Mouse (Mus musculus): ENCODE measurements at regions not wholly inside any gene's neighbourhood (a gene's known extent, or its start where the extent isn't known, plus 50 kb on each side); places are given as distances from the start of the nearest gene placed in this dataset.

DNA sequence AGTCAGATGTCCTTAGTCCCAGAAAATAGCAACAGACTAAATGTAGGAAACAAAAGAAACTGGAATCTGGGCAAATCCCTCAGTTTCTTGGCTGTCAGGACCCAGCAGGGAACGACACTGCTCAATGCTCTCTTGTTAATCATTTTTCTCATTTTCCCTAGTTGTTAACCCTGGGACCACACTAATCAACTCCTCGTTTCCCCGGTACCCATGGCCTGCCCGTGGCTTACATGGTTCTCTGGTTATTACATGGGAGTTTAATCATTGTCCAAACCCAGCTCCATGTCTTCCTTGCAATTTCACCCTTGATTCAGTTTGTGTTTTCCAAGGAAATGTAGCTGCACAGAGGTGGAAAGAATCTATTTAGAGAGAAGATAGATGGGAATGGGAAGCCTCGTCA, 580.1 kb upstream of the Klhl29 start:
- TF ChIP-seq MAFK (IDR thresholded peaks at IDR 0.05; ENCODE audit: insufficient read depth, low read depth, low read length) (no peak), HCFC1 (IDR thresholded peaks at IDR 0.05; ENCODE audit: borderline replicate concordance, insufficient read depth, low read length) (no peak), ZC3H11A (IDR thresholded peaks at IDR 0.05; ENCODE audit: borderline replicate concordance, low read depth, low read length) (no peak), ZNF384 (IDR thresholded peaks at IDR 0.05; ENCODE audit: low read depth, low read length) (no peak)
